Mouse (Mus musculus) layer of hippocampus, adult 9-11 months (tissue): Measurements from ENCODE around the gene Mapkapk5.
A peak's percentile ranks its signal among the peaks of the same experiment; 100 is the strongest.
"Not testable (repeated sequence)": the region's sequence is repeated elsewhere in the genome, so short reads cannot be mapped to it uniquely, and the experiment has no call there.

Experiments used
- DNase-seq: peaks from one replicate; pipeline ENCODE4 v3.0.0; 2022

The Mapkapk5 gene

GRCm38 (mm10) chr5:121562436-121562835 lies 16.7 kb upstream of the Mapkapk5 start:
- no peak for DNase-seq

- DNase-seq, result no peak
These were observed 3.5 kb upstream of the Mapkapk5 start for GRCm38 (mm10) chr5:121549196-121549595.

GRCm38 (mm10) chr5:121547084-121547483 lies 1.4 kb upstream of the Mapkapk5 start:
- DNase-seq, result no peak

GRCm38 (mm10) chr5:121546530-121546895 lies 808 bp upstream of the Mapkapk5 start:
- peak; percentile 46 for DNase-seq

- no peak for DNase-seq
These were observed 554 bp downstream of the Mapkapk5 start, which contains the start of the genes Adam1a and Gm42878 for GRCm38 (mm10) chr5:121544910-121545792. Adam1a (minus strand) TSS chr5:121545482. Gm42878 (minus strand) TSS chr5:121545482.

GRCm38 (mm10) chr5:121543370-121543769 lies 2.3 kb downstream of the Mapkapk5 start:
- DNase-seq, result no peak

- no peak for DNase-seq
These were observed 4.5 kb downstream of the Mapkapk5 start for GRCm38 (mm10) chr5:121541235-121541634.

GRCm38 (mm10) chr5:121540066-121540465 lies 5.6 kb downstream of the Mapkapk5 start:
- no peak for DNase-seq

- DNase-seq, result no peak
These were observed 8.1 kb downstream of the Mapkapk5 start for GRCm38 (mm10) chr5:121537588-121537987.

- DNase-seq, result no peak
These were observed 8.7 kb downstream of the Mapkapk5 start for GRCm38 (mm10) chr5:121536921-121537555.

- no peak for DNase-seq
These were observed 10.6 kb downstream of the Mapkapk5 start for GRCm38 (mm10) chr5:121535116-121535515.

GRCm38 (mm10) chr5:121534521-121534920 lies 11.2 kb downstream of the Mapkapk5 start:
- DNase-seq, result no peak

GRCm38 (mm10) chr5:121526961-121527360 lies 18.7 kb downstream of the Mapkapk5 start:
- no peak for DNase-seq

GRCm38 (mm10) chr5:121526526-121526925 lies 19.2 kb downstream of the Mapkapk5 start:
- no peak for DNase-seq

- DNase-seq, result no peak
These were observed 19.8 kb downstream of the Mapkapk5 start for GRCm38 (mm10) chr5:121525774-121526450.

GRCm38 (mm10) chr5:121519758-121520157 lies 25.9 kb downstream of the Mapkapk5 start:
- DNase-seq, result not testable (repeated sequence)

GRCm38 (mm10) chr5:121518983-121519382 lies 26.7 kb downstream of the Mapkapk5 start:
- no peak for DNase-seq

- DNase-seq, result no peak
These were observed 35.7 kb downstream of the Mapkapk5 start for GRCm38 (mm10) chr5:121510009-121510408.

GRCm38 (mm10) chr5:121506846-121507245 lies 38.9 kb downstream of the Mapkapk5 start:
- no peak for DNase-seq

GRCm38 (mm10) chr5:121503231-121503630 lies 42.5 kb downstream of the Mapkapk5 start, which contains the start of gene Adam1b:
Adam1b (minus strand) TSS chr5:121503435.
- no peak for DNase-seq

GRCm38 (mm10) chr5:121501424-121501996 lies 44.2 kb downstream of the Mapkapk5 start:
- DNase-seq, result not testable (repeated sequence)

GRCm38 (mm10) chr5:121500719-121501118 lies 45.0 kb downstream of the Mapkapk5 start:
- no peak for DNase-seq

GRCm38 (mm10) chr5:121493305-121493704 lies 52.4 kb downstream of the Mapkapk5 start:
- peak; percentile 74 for DNase-seq
